Mouse (Mus musculus) intestine, postnatal 0 days (tissue): Measurements from ENCODE around the gene Noxo1. TPM values are rescaled to one million over a fixed set of nuclear protein-coding genes. Genes with fewer than 3 reads are reported as not detected.
"Not testable (repeated sequence)": the region's sequence is repeated elsewhere in the genome, so short reads cannot be mapped to it uniquely, and the experiment has no call there.

Experiments used
- ATAC-seq: fragments of 200-750 bp; cut with Nextera tagmentation; 2 replicates; pipeline ENCODE4 v1.8.0; 2017; ENCODE audit warnings: mild to moderate bottlenecking, moderate TSS enrichment, moderate library complexity
- H3K27ac ChIP-seq: fragments of 300-500 bp; sonication (generic); 2 replicates; pipeline ENCODE4 v1.5.1; 2014; ENCODE audit warnings: mild to moderate bottlenecking, low read depth, low read length, moderate library complexity
- H3K27me3 ChIP-seq: fragments of 300-500 bp; sonication (generic); replicated peaks from 2 replicates; pipeline ENCODE4 v1.6.1; 2014; ENCODE audit warnings: low read length, mixed read lengths; ENCODE audit not compliant: control insufficient read depth, insufficient read depth
- H3K36me3 ChIP-seq: fragments of 300-500 bp; sonication (generic); 2 replicates; pipeline ENCODE4 v1.6.1; 2014; ENCODE audit warnings: mild to moderate bottlenecking, moderate library complexity; ENCODE audit not compliant: control insufficient read depth, insufficient read depth
- H3K4me1 ChIP-seq: fragments of 300-500 bp; sonication (generic); replicated peaks from 2 replicates; pipeline ENCODE4 v1.6.1; 2014; ENCODE audit warnings: antibody characterized with exemption, low read length, mixed read lengths; ENCODE audit not compliant: control insufficient read depth, insufficient read depth
- H3K4me2 ChIP-seq: fragments of 300-500 bp; sonication (generic); replicated peaks from 2 replicates; pipeline ENCODE4 v1.6.1; 2014; ENCODE audit warnings: low read depth, mild to moderate bottlenecking, moderate library complexity
- H3K4me3 ChIP-seq: fragments of 300-500 bp; sonication (generic); 2 replicates; pipeline ENCODE4 v1.5.1; 2014; ENCODE audit warnings: low read depth, low read length
- H3K9ac ChIP-seq: fragments of 300-500 bp; sonication (generic); 2 replicates; pipeline ENCODE4 v1.6.1; 2014; ENCODE audit warnings: mild to moderate bottlenecking, low read depth, low read length
- H3K9me3 ChIP-seq: fragments of 300-500 bp; sonication (generic); 2 replicates; pipeline ENCODE4 v1.6.1; 2016; ENCODE audit warnings: mixed run types; ENCODE audit not compliant: control insufficient read depth
- CTCF ChIP-seq: sonication (generic); IDR thresholded peaks from 2 replicates; pipeline ENCODE4 v1.5.1; 2016; ENCODE audit warnings: low read depth, mild to moderate bottlenecking, control low read depth, antibody characterized with exemption, moderate library complexity
- WGBS: fragments of 180-500 bp; shearing (Covaris S2); extraction: QIAGEN DNeasy Blood & Tissue Kit; methylation state at CpG from one replicate; pipeline ENCODE4 v1.1.7; 2014; 5-methylcytosine and 5-hydroxymethylcytosine counted together
- polyA plus RNA-seq: library from polyadenylated mRNA; unstranded; fragments of >200 nt; fragmentation: Nextera tagmentation; extraction: Ambion mirVana; gene quantifications from 2 replicates; pipeline ENCODE4 v1.2.1, GENCODE M21; 2015

Noxo1 gene
- polyA plus RNA-seq, 1 experiment from 2014 or later = 38.0 TPM

GRCm38 (mm10) chr17:24658017-24658758, 37.8 kb upstream of the Noxo1 start, which contains the start of gene Npw:
Npw (minus strand) TSS chr17:24658457.
- H3K27me3 ChIP-seq = peaks cover 27% of the 10 kb centered on the region
- no peak for TF ChIP-seq CTCF
- H3K4me3 ChIP-seq = peak within 1 kb of the TSS; percentile 38
- H3K4me2 ChIP-seq = peak within 1 kb of the TSS; percentile 72
- no peaks in the 10 kb centered on the region for H3K4me1 ChIP-seq
- WGBS = 4% methylated on average over 47 of the region's 47 CpGs
- H3K36me3 ChIP-seq = no peaks in the 10 kb centered on the region
- H3K9ac ChIP-seq = peak within 1 kb of the TSS; percentile 40
- peak; percentile 54; the same call in 1 of the 2 replicates for ATAC-seq
- no peaks in the 10 kb centered on the region for H3K9me3 ChIP-seq
- no peak within 1 kb of the TSS for H3K27ac ChIP-seq

DNA sequence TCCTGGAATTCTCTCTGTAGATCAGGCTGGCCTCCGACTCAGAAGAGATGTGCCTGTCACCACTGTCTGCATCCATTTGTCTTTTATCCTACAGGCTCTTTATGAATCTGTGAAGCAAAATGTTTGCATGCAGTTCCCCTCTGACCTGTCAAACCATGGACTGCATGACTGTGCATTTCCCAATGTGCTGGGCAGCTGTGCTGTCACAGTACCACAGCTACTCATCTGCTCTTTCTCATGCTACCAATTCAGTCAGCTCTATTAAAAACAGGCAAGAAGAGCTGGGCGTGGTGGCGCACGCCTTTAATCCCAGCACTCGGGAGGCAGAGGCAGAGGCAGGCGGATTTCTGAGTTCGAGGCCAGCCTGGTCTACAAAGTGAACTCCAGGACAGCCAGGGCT, 29.0 kb upstream of the Noxo1 start:
- not testable (repeated sequence) for ATAC-seq, H3K4me2 ChIP-seq, H3K27me3 ChIP-seq, H3K9me3 ChIP-seq, H3K27ac ChIP-seq, H3K9ac ChIP-seq, H3K4me3 ChIP-seq, H3K36me3 ChIP-seq
- H3K4me1 ChIP-seq = peaks cover 16% of the 10 kb centered on the region
- 53% methylated on average over 7 of the region's 7 CpGs for WGBS

DNA sequence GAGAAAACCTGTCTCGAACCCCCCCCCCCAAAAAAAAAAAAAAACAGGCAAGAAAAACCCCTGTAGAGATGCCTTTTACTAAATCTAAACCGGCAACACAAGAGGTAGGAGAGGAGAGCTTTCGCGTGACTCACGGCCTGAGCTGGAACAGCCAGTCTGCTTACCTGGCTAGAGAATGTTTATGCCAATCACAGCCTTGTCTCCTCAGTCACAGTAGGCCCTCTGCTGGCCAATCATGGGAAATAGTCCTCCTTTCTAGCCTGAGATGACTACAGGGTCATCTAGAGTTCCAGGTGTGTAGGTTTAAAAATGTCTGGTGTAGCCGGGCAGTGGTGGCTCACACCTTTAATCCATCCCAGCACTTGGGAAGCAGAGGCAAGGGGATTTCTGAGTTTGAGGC, 28.6 kb upstream of the Noxo1 start:
- H3K4me1 ChIP-seq = peaks cover 16% of the 10 kb centered on the region
- H3K4me2 ChIP-seq = no peak overlapping the region
- H3K36me3 ChIP-seq = no peaks in the 10 kb centered on the region
- H3K9me3 ChIP-seq = no peaks in the 10 kb centered on the region
- no peak overlapping the region for H3K4me3 ChIP-seq
- H3K27me3 ChIP-seq = no peaks in the 10 kb centered on the region
- H3K9ac ChIP-seq = no peak overlapping the region
- TF ChIP-seq CTCF = peak; percentile 86
- peak; percentile 25 for ATAC-seq
- no peak overlapping the region for H3K27ac ChIP-seq
- WGBS = 17% methylated on average over 6 of the region's 6 CpGs

DNA sequence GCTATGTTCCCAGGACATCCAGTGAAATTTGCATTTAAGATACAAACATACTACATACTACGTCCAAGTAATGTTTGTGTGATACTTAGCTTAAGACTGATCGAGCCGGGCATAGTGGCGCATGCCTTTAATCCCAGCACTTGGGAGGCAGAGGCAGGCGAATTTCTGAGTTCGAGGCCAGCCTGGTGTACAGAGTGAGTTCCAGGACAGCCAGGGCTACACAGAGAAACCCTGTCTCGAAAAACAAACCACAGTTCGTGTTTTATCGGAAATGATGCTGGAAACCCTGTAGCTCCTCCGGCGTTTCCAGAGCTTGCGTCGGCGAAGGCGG, 26.9 kb upstream of the Noxo1 start:
- WGBS = 11% methylated on average over 15 of the region's 15 CpGs
- H3K27ac ChIP-seq = peak overlapping the region; percentile 85
- H3K4me1 ChIP-seq = peaks cover 16% of the 10 kb centered on the region
- 0 out of 2 replicates have a peak overlapping the region, but pooled peaks have one; percentile 93 for H3K9ac ChIP-seq
- peak overlapping the region; percentile 72 for H3K4me2 ChIP-seq
- not testable (repeated sequence) for H3K9me3 ChIP-seq, H3K27me3 ChIP-seq, H3K36me3 ChIP-seq
- ATAC-seq = peak; percentile 2
- peak overlapping the region; percentile 90 for H3K4me3 ChIP-seq

GRCm38 (mm10) chr17:24669545-24670245, 26.3 kb upstream of the Noxo1 start, which contains the start of gene Zfp598:
Zfp598 (plus strand) TSS chr17:24669687.
- under 1% methylated on average over 76 of the region's 80 CpGs for WGBS
- Histone ChIP-seq H3K27me3 (no peaks in the 10 kb centered on the region), H3K9ac (peak within 1 kb of the TSS; percentile 93), H3K4me3 (peak within 1 kb of the TSS; percentile 90), H3K36me3 (peaks cover 5% of the 10 kb centered on the region; the same call in 1 of the 2 replicates), H3K4me2 (peak within 1 kb of the TSS; percentile 72), H3K4me1 (peaks cover 16% of the 10 kb centered on the region), H3K27ac (peak within 1 kb of the TSS; percentile 85), H3K9me3 (no peaks in the 10 kb centered on the region)
- peak; percentile 95 for ATAC-seq
- peak; percentile 51 for TF ChIP-seq CTCF

- 6% methylated on average over 8 of the region's 8 CpGs for WGBS
- peak overlapping the region; percentile 72 for H3K4me2 ChIP-seq
- H3K36me3 ChIP-seq = peaks cover 5% of the 10 kb centered on the region; the same call in 1 of the 2 replicates
- no peaks in the 10 kb centered on the region for H3K9me3 ChIP-seq
- H3K27ac ChIP-seq = peak overlapping the region; percentile 85; the same call in 1 of the 2 replicates
- peak overlapping the region; percentile 90 for H3K4me3 ChIP-seq
- ATAC-seq = no peak
- TF ChIP-seq CTCF = no peak
- H3K4me1 ChIP-seq = peaks cover 16% of the 10 kb centered on the region
- peak overlapping the region; percentile 93 for H3K9ac ChIP-seq
- H3K27me3 ChIP-seq = no peaks in the 10 kb centered on the region
Measured at GRCm38 (mm10) chr17:24670246-24670844, 25.7 kb upstream of the Noxo1 start.
